In the genomic region with DNA sequence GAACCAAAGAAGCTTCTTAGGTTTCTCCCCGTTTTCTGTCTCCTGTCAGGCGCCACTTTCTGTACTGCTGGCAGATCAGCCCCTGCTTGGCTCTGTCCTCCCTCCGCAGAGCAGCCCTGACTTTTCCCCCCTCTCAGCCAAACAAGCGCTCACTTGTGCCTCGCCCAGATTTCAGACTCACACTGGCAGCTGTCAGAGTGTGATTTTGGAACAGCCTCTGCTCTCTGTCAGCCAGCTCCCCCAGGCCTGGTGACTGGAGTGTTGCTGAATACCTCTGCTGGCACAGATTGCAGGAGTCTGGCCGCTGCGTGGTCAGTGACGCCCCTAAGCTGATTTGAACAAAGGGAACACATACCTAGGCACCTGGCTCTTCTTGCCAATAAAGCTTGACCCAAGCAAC, we compare ENCODE assay signal across 10 mouse cellular contexts. TPM values are rescaled to one million over a fixed set of nuclear protein-coding genes. Genes with fewer than 3 reads are reported as not detected.
DNase-seq lines count a peak whose midpoint lies in the region; ATAC-seq and TF ChIP-seq lines count a peak whose summit lies in the region.
"Had no signal": no experiment of that assay in that cellular context is flagged by ENCODE, and none has a peak within 500 bp of the region (broad histone marks: within the 10 kb centered on the region; RNA-seq: fewer than 3 reads in every experiment).

No protein-coding gene starts in this region.

- no peaks in the 10 kb centered on the region for H3K4me1 ChIP-seq in heart, adult 2 months (ENCODE audit: control insufficient read depth, insufficient read depth, low read length)
- no peaks in the 10 kb centered on the region for H3K4me1 ChIP-seq in midbrain, embryonic 14.5 days (ENCODE audit: control insufficient read depth, insufficient read depth, low read length)

- TF ChIP-seq EP300 in heart, adult 2 months (IDR thresholded peaks at IDR 0.05; ENCODE audit: insufficient read depth, low read depth, low read length): peak; percentile 73

- no peaks in the 10 kb centered on the region for H3K79me2 ChIP-seq in heart, adult 2 months (replicated peaks; ENCODE audit: control insufficient read depth, insufficient read depth, low read length)

- TF ChIP-seq CTCF in heart, adult 2 months (IDR thresholded peaks at IDR 0.05): no peak

- peak overlapping the region; percentile 71 for H3K27ac ChIP-seq in heart, adult 2 months
- H3K27ac ChIP-seq in midbrain, embryonic 14.5 days (replicated peaks; ENCODE audit: low read depth, low read length): 0 out of 2 replicates have a peak overlapping the region, but pooled peaks have one; percentile 13

- H3K4me3 ChIP-seq in heart, adult 2 months: no peak overlapping the region
- H3K4me3 ChIP-seq in midbrain, embryonic 14.5 days (replicated peaks; ENCODE audit: low read depth, low read length): no peak overlapping the region

- 26% methylated on average over 8 of the region's 8 CpGs for WGBS in heart, adult 2 months
- WGBS in midbrain, embryonic 14.5 days: 51% methylated on average over 8 of the region's 8 CpGs

- intact Hi-C loops in heart, adult 2 months (cut with DNase I): loop anchor here (5.0 kb wide), 1 partner anchor 86 kb away; a partner anchor contains a TSS

- DNase-seq in cerebellum, adult 11-12 months: peak; percentile 30
- DNase-seq in cerebellum, adult 11 months: no peak
- peak; percentile 51 for DNase-seq in brain, embryonic 18.5 days (ENCODE audit: low read depth, low spot score)
- DNase-seq in heart, adult 2 months: peak; percentile 67 to 85
- DNase-seq in layer of hippocampus, postnatal 10 days (ENCODE audit: low spot score in 2 of 2): peak; percentile 70 to 71
- peak; percentile 52 for DNase-seq in midbrain, embryonic 14.5 days
- DNase-seq in embryo, embryonic 11 days: no peak
- no peak for DNase-seq in yolk sac, embryonic 10.5 days (ENCODE audit: low spot score)

- TF ChIP-seq POLR2A in heart, adult 2 months (IDR thresholded peaks at IDR 0.05; ENCODE audit: insufficient read depth, low read depth, low read length): no peak

- H3K4me2 ChIP-seq in midbrain, embryonic 14.5 days (ENCODE audit: low read length): no peak overlapping the region

- H3K9ac ChIP-seq in heart, adult 2 months (ENCODE audit: low read depth, low read length): no peak overlapping the region
- H3K9ac ChIP-seq in midbrain, embryonic 14.5 days (replicated peaks; ENCODE audit: low read length): no peak overlapping the region

- H3K36me3 ChIP-seq in heart, adult 2 months (ENCODE audit: control insufficient read depth, insufficient read depth, low read length): no peaks in the 10 kb centered on the region
- H3K36me3 ChIP-seq in midbrain, embryonic 14.5 days (ENCODE audit: control insufficient read depth, insufficient read depth, low read length): peaks cover 21% of the 10 kb centered on the region

- no peaks in the 10 kb centered on the region for H3K9me3 ChIP-seq in midbrain, embryonic 14.5 days (ENCODE audit: control insufficient read depth, low read length)

- H3K27me3 ChIP-seq in heart, adult 2 months (ENCODE audit: control insufficient read depth, insufficient read depth, low read length): no peaks in the 10 kb centered on the region
- no peaks in the 10 kb centered on the region for H3K27me3 ChIP-seq in midbrain, embryonic 14.5 days (ENCODE audit: control insufficient read depth, insufficient read depth, low read length)

- ATAC-seq in midbrain, embryonic 14.5 days (ENCODE audit: low FRiP score, low TSS enrichment): 0 out of 2 replicates have a peak, but pooled peaks have one; percentile 20

RNA-seq across cellular contexts. Expression of a gene that starts 9.8 kb away (rescaled TPM):
- total RNA-seq in heart, adult 2 months (2021): not detected
- polyA plus RNA-seq in heart, adult 2 months (2012; rRNA removed): not detected in 2 replicates
- not detected for total RNA-seq in layer of hippocampus, postnatal 10 days (2021)
- not detected in 2 replicates for polyA plus RNA-seq in midbrain, embryonic 14.5 days (2014; fragmentation: Nextera tagmentation; extraction: Ambion mirVana)
- total RNA-seq: left cerebral cortex, adult 18-20 months had no signal
- polyA plus RNA-seq: spleen, adult 2 months had no signal

RNA-seq across cellular contexts. Expression of a gene that starts 50.1 kb away (rescaled TPM):
- total RNA-seq in heart, adult 2 months (2021): not detected
- 0.04 and 0.06 TPM in 2 replicates for polyA plus RNA-seq in heart, adult 2 months (2012; rRNA removed)
- total RNA-seq in layer of hippocampus, postnatal 10 days (2021): 10 to 100 TPM; 15.2 to 16.1 TPM
- polyA plus RNA-seq in midbrain, embryonic 14.5 days (2014; fragmentation: Nextera tagmentation; extraction: Ambion mirVana): 27.2 and 32.4 TPM in 2 replicates

RNA-seq across cellular contexts. Expression of a gene that starts 50.2 kb away (rescaled TPM):
- 1 to 10 TPM; 6.0 to 6.3 TPM for total RNA-seq in heart, adult 2 months (2021)
- 1.8 and 4.1 TPM in 2 replicates for polyA plus RNA-seq in heart, adult 2 months (2012; rRNA removed)
- 10 to 100 TPM; 12.0 to 13.4 TPM for total RNA-seq in layer of hippocampus, postnatal 10 days (2021)
- 16.5 and 18.8 TPM in 2 replicates for polyA plus RNA-seq in midbrain, embryonic 14.5 days (2014; fragmentation: Nextera tagmentation; extraction: Ambion mirVana)

Comparison
In these comparisons a context has a peak if more than half of its experiments do, and no peak if none do; other contexts are left out.
1. DNase-seq: peak in cerebellum, adult 11-12 months (single experiment), brain, embryonic 18.5 days (single experiment), heart, adult 2 months (2 of 2), layer of hippocampus, postnatal 10 days (2 of 2) and midbrain, embryonic 14.5 days (single experiment); none in cerebellum, adult 11 months (single experiment), embryo, embryonic 11 days (single experiment) and yolk sac, embryonic 10.5 days (single experiment).
2. RNA of a gene that starts 50.1 kb away (total RNA-seq): 15.2 to 16.1 TPM in layer of hippocampus, postnatal 10 days; not detected in heart, adult 2 months; every median in the first group is over 10 times any median in the second.